Mouse (Mus musculus): Measurements from ENCODE around the gene Fut9.

GRCm38 (mm10) chr4:25799476-25800283 lies at the start of gene Fut9:
- TF ChIP-seq POLR2A (IDR thresholded peaks at IDR 0.05; ENCODE audit: low read depth, low read length): no peak
- TF ChIP-seq CTCF (IDR thresholded peaks at IDR 0.05; ENCODE audit: extremely low read depth, insufficient read depth, insufficient read length, insufficient replicate concordance): no peak
